8 mouse cellular contexts compared by ENCODE assay signal in genomic region chr2:131211026-131211615, GRCm38 (mm10). TPM values are rescaled to one million over a fixed set of nuclear protein-coding genes. Genes with fewer than 3 reads are reported as not detected.
A peak's percentile ranks its signal among the peaks of the same experiment; 100 is the strongest.
DNase-seq lines count a peak whose midpoint lies in the region; ATAC-seq and TF ChIP-seq lines count a peak whose summit lies in the region.

No protein-coding gene starts in this region.

- H3K27ac ChIP-seq in neural tube, embryonic 11.5 days (ENCODE audit: low read depth, low read length): no peak overlapping the region
- H3K27ac ChIP-seq in heart, postnatal 0 days (ENCODE audit: low read depth): peak overlapping the region; percentile 88
- H3K27ac ChIP-seq in limb, embryonic 13.5 days: no peak overlapping the region
- H3K27ac ChIP-seq in midbrain, embryonic 15.5 days: peak overlapping the region; percentile 93

- TF ChIP-seq EP300 in heart, postnatal 0 days (IDR thresholded peaks at IDR 0.05; ENCODE audit: low read depth): no peak

- ATAC-seq in neural tube, embryonic 11.5 days (ENCODE audit: insufficient read depth, low FRiP score, low TSS enrichment): no peak
- ATAC-seq in heart, postnatal 0 days (ENCODE audit: insufficient read depth, low read depth): no peak
- ATAC-seq in limb, embryonic 13.5 days (ENCODE audit: low FRiP score, low read depth): no peak
- ATAC-seq in midbrain, embryonic 15.5 days (replicated peaks): no peak

- H3K4me1 ChIP-seq in neural tube, embryonic 11.5 days (ENCODE audit: control insufficient read depth, insufficient read depth, low read length): peaks cover 5% of the 10 kb centered on the region; the same call in 1 of the 2 replicates
- peaks cover 39% of the 10 kb centered on the region for H3K4me1 ChIP-seq in heart, postnatal 0 days (ENCODE audit: control insufficient read depth, insufficient read depth)
- H3K4me1 ChIP-seq in limb, embryonic 13.5 days: peaks cover 13% of the 10 kb centered on the region
- peaks cover 18% of the 10 kb centered on the region for H3K4me1 ChIP-seq in midbrain, embryonic 15.5 days

- no peaks in the 10 kb centered on the region for H3K27me3 ChIP-seq in neural tube, embryonic 11.5 days (ENCODE audit: control insufficient read depth, insufficient read depth, low read length)
- no peaks in the 10 kb centered on the region for H3K27me3 ChIP-seq in heart, postnatal 0 days (ENCODE audit: control insufficient read depth, insufficient read depth, low read length)
- no peaks in the 10 kb centered on the region for H3K27me3 ChIP-seq in limb, embryonic 13.5 days
- no peaks in the 10 kb centered on the region for H3K27me3 ChIP-seq in midbrain, embryonic 15.5 days (replicated peaks)

- H3K9ac ChIP-seq in neural tube, embryonic 11.5 days (ENCODE audit: low read length): peak overlapping the region; percentile 73
- peak overlapping the region; percentile 74 for H3K9ac ChIP-seq in heart, postnatal 0 days (replicated peaks; ENCODE audit: low read depth, low read length)
- peak overlapping the region; percentile 77 for H3K9ac ChIP-seq in limb, embryonic 13.5 days
- peak overlapping the region; percentile 65 for H3K9ac ChIP-seq in midbrain, embryonic 15.5 days

- H3K4me2 ChIP-seq in neural tube, embryonic 11.5 days (ENCODE audit: low read depth): peak overlapping the region; percentile 67
- H3K4me2 ChIP-seq in heart, postnatal 0 days (ENCODE audit: low read depth, low read length): peak overlapping the region; percentile 67
- H3K4me2 ChIP-seq in limb, embryonic 13.5 days (replicated peaks): peak overlapping the region; percentile 75
- peak overlapping the region; percentile 60 for H3K4me2 ChIP-seq in midbrain, embryonic 15.5 days

- no peak for DNase-seq in neural tube, embryonic 11.5 days (ENCODE audit: low spot score)
- DNase-seq in neural tube, embryonic 10.5 days (ENCODE audit: extremely low spot score, low spot score): no peak
- peak; percentile 55 to 56 for DNase-seq in cerebellum, postnatal 25 days
- DNase-seq in heart, postnatal 0 days (ENCODE audit: low spot score): no peak
- no peak for DNase-seq in spleen, adult 18-20 months
- DNase-seq in layer of hippocampus, adult 8-10 months (ENCODE audit: low spot score in 2 of 2): no peak

- H3K9me3 ChIP-seq in neural tube, embryonic 11.5 days (ENCODE audit: control insufficient read depth, low read length): no peaks in the 10 kb centered on the region
- no peaks in the 10 kb centered on the region for H3K9me3 ChIP-seq in heart, postnatal 0 days (replicated peaks; ENCODE audit: control insufficient read depth, low read length)
- H3K9me3 ChIP-seq in limb, embryonic 13.5 days: no peaks in the 10 kb centered on the region
- H3K9me3 ChIP-seq in midbrain, embryonic 15.5 days: no peaks in the 10 kb centered on the region

- H3K36me3 ChIP-seq in neural tube, embryonic 11.5 days (ENCODE audit: control insufficient read depth, insufficient read depth, low read length): no peaks in the 10 kb centered on the region; the same call in 1 of the 2 replicates
- peaks cover 27% of the 10 kb centered on the region for H3K36me3 ChIP-seq in heart, postnatal 0 days (replicated peaks; ENCODE audit: control insufficient read depth, insufficient read depth, low read length)
- H3K36me3 ChIP-seq in limb, embryonic 13.5 days: peaks cover 23% of the 10 kb centered on the region
- no peaks in the 10 kb centered on the region for H3K36me3 ChIP-seq in midbrain, embryonic 15.5 days (replicated peaks)

- H3K4me3 ChIP-seq in neural tube, embryonic 11.5 days (ENCODE audit: low read depth, low read length): peak overlapping the region; percentile 57
- H3K4me3 ChIP-seq in heart, postnatal 0 days (ENCODE audit: low read depth, low read length): peak overlapping the region; percentile 61
- H3K4me3 ChIP-seq in limb, embryonic 13.5 days: peak overlapping the region; percentile 62
- peak overlapping the region; percentile 53 for H3K4me3 ChIP-seq in midbrain, embryonic 15.5 days

- 80% methylated on average over 9 of the region's 9 CpGs for WGBS in neural tube, embryonic 11.5 days
- 37% methylated on average over 9 of the region's 9 CpGs for WGBS in heart, postnatal 0 days
- WGBS in limb, embryonic 13.5 days: 71% methylated on average over 9 of the region's 9 CpGs
- WGBS in midbrain, embryonic 15.5 days: 66% methylated on average over 9 of the region's 9 CpGs

- TF ChIP-seq CTCF in heart, postnatal 0 days (IDR thresholded peaks at IDR 0.05; ENCODE audit: low read depth): no peak

RNA-seq across cellular contexts. Expression of gene Ap5s1, which starts 4.2 kb away (rescaled TPM):
- 27.6 and 29.0 TPM in 2 replicates for polyA plus RNA-seq in neural tube, embryonic 11.5 days (2014; fragmentation: Nextera tagmentation; extraction: Ambion mirVana)
- total RNA-seq in heart, postnatal 0 days (2014; rRNA removed; ENCODE audit: low replicate concordance): 95.1 and 107 TPM in 2 replicates
- polyA plus RNA-seq in heart, postnatal 0 days (2015; fragmentation: Nextera tagmentation; extraction: Ambion mirVana): 63.6 and 65.5 TPM in 2 replicates
- polyA plus RNA-seq in limb, embryonic 13.5 days (2015; fragmentation: Nextera tagmentation; extraction: Ambion mirVana): 28.0 and 31.3 TPM in 2 replicates
- 36.5 and 37.5 TPM in 2 replicates for polyA plus RNA-seq in midbrain, embryonic 15.5 days (2015; fragmentation: Nextera tagmentation; extraction: Ambion mirVana)
- total RNA-seq in layer of hippocampus, adult 8-10 months (2022): 10 to 100 TPM; 20.9 to 24.2 (median 22.8) TPM

RNA-seq across cellular contexts. Expression of gene Mavs, which starts 22.7 kb away (rescaled TPM):
- polyA plus RNA-seq in neural tube, embryonic 11.5 days (2014; fragmentation: Nextera tagmentation; extraction: Ambion mirVana): 14.3 and 15.2 TPM in 2 replicates
- total RNA-seq in heart, postnatal 0 days (2014; rRNA removed; ENCODE audit: low replicate concordance): 32.5 and 38.0 TPM in 2 replicates
- 27.4 and 27.8 TPM in 2 replicates for polyA plus RNA-seq in heart, postnatal 0 days (2015; fragmentation: Nextera tagmentation; extraction: Ambion mirVana)
- polyA plus RNA-seq in limb, embryonic 13.5 days (2015; fragmentation: Nextera tagmentation; extraction: Ambion mirVana): 16.6 and 16.7 TPM in 2 replicates
- polyA plus RNA-seq in midbrain, embryonic 15.5 days (2015; fragmentation: Nextera tagmentation; extraction: Ambion mirVana): 5.7 and 7.6 TPM in 2 replicates
- 1 to 10 TPM; 8.5 to 9.1 (median 8.8) TPM for total RNA-seq in layer of hippocampus, adult 8-10 months (2022)

RNA-seq across cellular contexts. Expression of gene Spef1, which starts 24.0 kb away (rescaled TPM):
- polyA plus RNA-seq in neural tube, embryonic 11.5 days (2014; fragmentation: Nextera tagmentation; extraction: Ambion mirVana): 5.8 and 6.0 TPM in 2 replicates
- total RNA-seq in heart, postnatal 0 days (2014; rRNA removed; ENCODE audit: low replicate concordance): 5.2 and 5.9 TPM in 2 replicates
- polyA plus RNA-seq in heart, postnatal 0 days (2015; fragmentation: Nextera tagmentation; extraction: Ambion mirVana): 0.97 and 1.2 TPM in 2 replicates
- 4.7 and 5.5 TPM in 2 replicates for polyA plus RNA-seq in limb, embryonic 13.5 days (2015; fragmentation: Nextera tagmentation; extraction: Ambion mirVana)
- 10.6 and 11.3 TPM in 2 replicates for polyA plus RNA-seq in midbrain, embryonic 15.5 days (2015; fragmentation: Nextera tagmentation; extraction: Ambion mirVana)
- 10 to 100 TPM in 2 of 4 experiments, 1 to 10 TPM in 2; 6.7 to 10.7 (median 8.8) TPM for total RNA-seq in layer of hippocampus, adult 8-10 months (2022)

RNA-seq across cellular contexts. Expression of gene Cdc25b, which starts 24.4 kb away (rescaled TPM):
- 108 and 115 TPM in 2 replicates for polyA plus RNA-seq in neural tube, embryonic 11.5 days (2014; fragmentation: Nextera tagmentation; extraction: Ambion mirVana)
- total RNA-seq in heart, postnatal 0 days (2014; rRNA removed; ENCODE audit: low replicate concordance): 15.3 and 31.9 TPM in 2 replicates
- polyA plus RNA-seq in heart, postnatal 0 days (2015; fragmentation: Nextera tagmentation; extraction: Ambion mirVana): 12.1 and 15.0 TPM in 2 replicates
- 57.6 and 60.3 TPM in 2 replicates for polyA plus RNA-seq in limb, embryonic 13.5 days (2015; fragmentation: Nextera tagmentation; extraction: Ambion mirVana)
- 23.9 and 27.0 TPM in 2 replicates for polyA plus RNA-seq in midbrain, embryonic 15.5 days (2015; fragmentation: Nextera tagmentation; extraction: Ambion mirVana)
- total RNA-seq in layer of hippocampus, adult 8-10 months (2022): 10 to 100 TPM; 21.6 to 31.4 (median 25.4) TPM

RNA-seq across cellular contexts. Expression of gene Cenpb, which starts 31.3 kb away (rescaled TPM):
- polyA plus RNA-seq in neural tube, embryonic 11.5 days (2014; fragmentation: Nextera tagmentation; extraction: Ambion mirVana): 10.3 and 10.8 TPM in 2 replicates
- 62.9 and 84.8 TPM in 2 replicates for total RNA-seq in heart, postnatal 0 days (2014; rRNA removed; ENCODE audit: low replicate concordance)
- 7.1 and 7.8 TPM in 2 replicates for polyA plus RNA-seq in heart, postnatal 0 days (2015; fragmentation: Nextera tagmentation; extraction: Ambion mirVana)
- 11.2 and 11.6 TPM in 2 replicates for polyA plus RNA-seq in limb, embryonic 13.5 days (2015; fragmentation: Nextera tagmentation; extraction: Ambion mirVana)
- polyA plus RNA-seq in midbrain, embryonic 15.5 days (2015; fragmentation: Nextera tagmentation; extraction: Ambion mirVana): 16.0 and 16.4 TPM in 2 replicates
- total RNA-seq in layer of hippocampus, adult 8-10 months (2022): 10 to 100 TPM; 65.8 to 79.4 (median 73.1) TPM

Comparison
In these comparisons a context has a peak if more than half of its experiments do, and no peak if none do; other contexts are left out.
1. DNase-seq: peak in cerebellum, postnatal 25 days (2 of 2); none in neural tube, embryonic 11.5 days (single experiment), neural tube, embryonic 10.5 days (single experiment), heart, postnatal 0 days (single experiment), spleen, adult 18-20 months (0 of 2) and layer of hippocampus, adult 8-10 months (0 of 2).
2. H3K27ac ChIP-seq: peak in heart, postnatal 0 days (single experiment) and midbrain, embryonic 15.5 days (single experiment); none in neural tube, embryonic 11.5 days (single experiment) and limb, embryonic 13.5 days (single experiment).
3. Peak in every context shown above with its lines, with median percentiles within 50 percentile points of each other: H3K4me2 ChIP-seq, H3K4me3 ChIP-seq and H3K9ac ChIP-seq.